ENCODE assay signal across 26 mouse cellular contexts in genomic region chr3:50660566-50660965, GRCm38 (mm10).
"Had no signal": no experiment of that assay in that cellular context is flagged by ENCODE, and none has a peak within 500 bp of the region (broad histone marks: within the 10 kb centered on the region; RNA-seq: fewer than 3 reads in every experiment).

No protein-coding gene starts in this region.

- H3K4me1 ChIP-seq: limb, embryonic 10.5 days; limb, embryonic 12.5 days; limb, embryonic 13.5 days; limb, embryonic 15.5 days; liver, embryonic 12.5 days; liver, embryonic 13.5 days; liver, embryonic 15.5 days; lung, embryonic 15.5 days; megakaryocyte, embryonic 14.5 days had no signal

- H3K27me3 ChIP-seq: limb, embryonic 12.5 days; limb, embryonic 13.5 days; limb, embryonic 15.5 days; liver, embryonic 12.5 days; liver, embryonic 13.5 days; liver, embryonic 15.5 days; lung, embryonic 15.5 days; megakaryocyte, embryonic 14.5 days; midbrain, embryonic 12.5 days; midbrain, embryonic 13.5 days; midbrain, embryonic 15.5 days had no signal

- H3K27ac ChIP-seq: left cerebral cortex, adult 2 months; limb, embryonic 10.5 days; limb, embryonic 12.5 days; limb, embryonic 13.5 days; limb, embryonic 15.5 days; liver, embryonic 12.5 days; liver, embryonic 13.5 days; liver, embryonic 14.5 days; liver, embryonic 15.5 days; lung, embryonic 15.5 days; macrophage; midbrain, embryonic 10.5 days; midbrain, embryonic 12.5 days; midbrain, embryonic 13.5 days had no signal

- H3K9me3 ChIP-seq: limb, embryonic 10.5 days; limb, embryonic 12.5 days; limb, embryonic 13.5 days; limb, embryonic 15.5 days; liver, embryonic 12.5 days; liver, embryonic 13.5 days; liver, embryonic 15.5 days; lung, embryonic 15.5 days; midbrain, embryonic 10.5 days; midbrain, embryonic 12.5 days; midbrain, embryonic 13.5 days; midbrain, embryonic 15.5 days had no signal

- H3K4me3 ChIP-seq: left cerebral cortex, adult 2 months; limb, embryonic 10.5 days; limb, embryonic 12.5 days; limb, embryonic 13.5 days; limb, embryonic 15.5 days; liver, embryonic 12.5 days; liver, embryonic 13.5 days; liver, embryonic 15.5 days; lung, embryonic 15.5 days; megakaryocyte, embryonic 14.5 days; midbrain, embryonic 10.5 days; midbrain, embryonic 12.5 days; midbrain, embryonic 13.5 days; midbrain, embryonic 15.5 days; myocyte had no signal

- DNase-seq: left cerebral cortex, postnatal 4 days; liver; liver, embryonic 13.5 days; liver, postnatal 0 days; lung, adult 18-20 months; lung, adult 2 months; lung, postnatal 10 days; lung, postnatal 14 days; lung, postnatal 36 days; lung, postnatal 4 days had no signal

- H3K36me3 ChIP-seq: limb, embryonic 10.5 days; limb, embryonic 12.5 days; limb, embryonic 13.5 days; limb, embryonic 15.5 days; liver, embryonic 12.5 days; liver, embryonic 13.5 days; liver, embryonic 15.5 days; lung, embryonic 15.5 days; midbrain, embryonic 10.5 days; midbrain, embryonic 12.5 days; midbrain, embryonic 13.5 days; midbrain, embryonic 15.5 days had no signal
